Mouse (Mus musculus) ovary, postnatal 36 days (tissue): ENCODE data around the gene Jmjd6.
"Not testable (repeated sequence)": the region's sequence is repeated elsewhere in the genome, so short reads cannot be mapped to it uniquely, and the experiment has no call there.

Source experiments
- DNase-seq: peaks from one replicate; pipeline ENCODE4 v3.0.0; 2022; ENCODE audit warnings: low spot score, mixed read lengths

The Jmjd6 gene

GRCm38 (mm10) chr11:116823885-116824284 lies 19.4 kb downstream of the Jmjd6 start:
- DNase-seq, result not testable (repeated sequence)

- DNase-seq, result no peak
Measured at GRCm38 (mm10) chr11:116823255-116823654, 20.0 kb downstream of the Jmjd6 start.

- no peak for DNase-seq
Measured at GRCm38 (mm10) chr11:116822626-116823025, 20.6 kb downstream of the Jmjd6 start.

- DNase-seq, result no peak
Measured at GRCm38 (mm10) chr11:116822215-116822614, 21.0 kb downstream of the Jmjd6 start.

GRCm38 (mm10) chr11:116821057-116821940 lies 21.9 kb downstream of the Jmjd6 start:
- DNase-seq, result no peak

GRCm38 (mm10) chr11:116819932-116820593 lies 23.2 kb downstream of the Jmjd6 start:
- DNase-seq, result no peak

GRCm38 (mm10) chr11:116818722-116819121 lies 24.5 kb downstream of the Jmjd6 start:
- DNase-seq, result no peak

GRCm38 (mm10) chr11:116817567-116817966 lies 25.7 kb downstream of the Jmjd6 start:
- DNase-seq, result no peak

- DNase-seq, result peak; percentile 43
Measured at GRCm38 (mm10) chr11:116816769-116817168, 26.5 kb downstream of the Jmjd6 start.

GRCm38 (mm10) chr11:116814884-116815415 lies 28.3 kb downstream of the Jmjd6 start:
- DNase-seq, result no peak

GRCm38 (mm10) chr11:116814076-116814883 lies 29.0 kb downstream of the Jmjd6 start:
- peak; percentile 57 for DNase-seq

GRCm38 (mm10) chr11:116813610-116814009 lies 29.6 kb downstream of the Jmjd6 start:
- DNase-seq, result no peak

- no peak for DNase-seq
Measured at GRCm38 (mm10) chr11:116812793-116813529, 30.3 kb downstream of the Jmjd6 start.

GRCm38 (mm10) chr11:116810983-116811901 lies 32.0 kb downstream of the Jmjd6 start:
- peak; percentile 69 for DNase-seq

GRCm38 (mm10) chr11:116810528-116810927 lies 32.7 kb downstream of the Jmjd6 start:
- DNase-seq, result no peak

- DNase-seq, result no peak
Measured at GRCm38 (mm10) chr11:116809520-116809919, 33.7 kb downstream of the Jmjd6 start.

GRCm38 (mm10) chr11:116808811-116809395 lies 34.3 kb downstream of the Jmjd6 start:
- DNase-seq, result no peak

GRCm38 (mm10) chr11:116807938-116808606 lies 35.2 kb downstream of the Jmjd6 start:
- DNase-seq, result peak; percentile 82

- no peak for DNase-seq
Measured at GRCm38 (mm10) chr11:116807526-116807925, 35.7 kb downstream of the Jmjd6 start.
